Mouse (Mus musculus): ENCODE measurements around the gene Foxn3. TPM values are rescaled to one million over a fixed set of nuclear protein-coding genes. Genes with fewer than 3 reads are reported as not detected.

The Foxn3 gene
- 100 to 1,000 TPM; 269 to 327 TPM for polyA plus RNA-seq (2017; shearing (Covaris generic))

DNA sequence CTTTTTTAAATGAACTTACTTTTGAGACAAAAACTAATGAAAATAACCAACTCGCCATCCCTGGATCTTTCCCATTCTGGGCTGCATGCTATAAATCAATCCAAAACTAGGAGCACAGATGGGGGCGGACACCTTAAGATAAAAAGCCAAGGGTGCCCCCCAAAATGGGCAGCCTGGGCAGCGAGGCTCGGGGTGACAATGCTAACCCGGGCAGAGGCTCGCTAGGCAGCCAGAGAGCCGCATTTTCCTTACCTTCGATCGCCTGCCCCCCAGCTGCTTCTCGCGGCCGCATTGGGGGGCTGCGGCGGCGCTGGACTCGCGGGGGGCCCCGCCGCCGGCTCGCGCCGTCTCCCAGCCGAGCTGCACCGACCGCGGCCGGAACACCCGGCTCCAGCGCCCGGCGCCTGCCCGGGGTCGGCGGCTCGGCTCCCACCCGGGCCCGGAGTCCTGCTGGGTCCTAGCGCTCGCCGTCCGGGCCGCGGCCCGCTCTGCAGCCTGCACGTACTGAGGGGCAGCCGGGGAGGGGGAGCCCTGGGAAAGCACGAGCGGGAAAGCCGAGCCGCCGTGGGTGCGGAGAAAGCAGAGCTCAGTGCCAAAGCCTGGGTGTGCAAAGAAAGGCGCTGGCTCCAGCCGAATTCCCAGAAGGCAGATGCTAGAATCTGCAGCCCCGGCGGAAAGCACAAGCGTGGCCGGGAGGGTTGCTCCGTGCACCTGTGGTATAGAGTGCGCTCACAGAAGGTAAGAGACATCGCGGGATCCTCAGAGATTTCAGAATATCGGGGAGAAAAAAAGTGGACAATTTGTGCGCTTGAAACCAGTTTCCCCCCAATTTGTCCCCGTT lies at the start of gene Foxn3:
Gene Foxn3, minus strand, starts transcription at position 364 of the 841 bp plus-strand sequence.

Measured in inflammation-experienced regulatory T-cells (primary cell).